Mouse (Mus musculus) lung, adult 2 months (tissue): Measurements from ENCODE around the gene Lrsam1. TPM values are rescaled to one million over a fixed set of nuclear protein-coding genes. Genes with fewer than 3 reads are reported as not detected.

Experiments
- DNase-seq: peaks from one replicate; pipeline ENCODE4 v3.0.0; 2022
- H3K4me1 ChIP-seq: fragments of 200-500 bp; 2 replicates; pipeline ENCODE4 v1.6.1; 2011; ENCODE audit warnings: low read length; ENCODE audit not compliant: control insufficient read depth, insufficient read depth
- H3K4me3 ChIP-seq: fragments of 200-500 bp; replicated peaks from 2 replicates; pipeline ENCODE3; 2011; ENCODE audit warnings: low read depth, mild to moderate bottlenecking, control low read depth, low read length; ENCODE audit errors: extremely low read depth
- CTCF ChIP-seq: fragments of 200-500 bp; IDR thresholded peaks from 2 replicates; pipeline ENCODE4 v1.5.1; 2011; ENCODE audit warnings: mild to moderate bottlenecking, low read length, control low read depth; ENCODE audit not compliant: insufficient read depth
- POLR2A ChIP-seq: fragments of 200-500 bp; IDR thresholded peaks from 2 replicates; pipeline ENCODE4 v1.6.1; 2011; ENCODE audit warnings: low read depth, mild to moderate bottlenecking, control low read depth, low read length, borderline replicate concordance; ENCODE audit errors: extremely low read depth
- WGBS: fragments of 180-500 bp; shearing (Covaris S2); methylation state at CpG from one replicate; pipeline ENCODE4 v1.1.7; 2018; 5-methylcytosine and 5-hydroxymethylcytosine counted together
- polyA plus RNA-seq: library from polyadenylated mRNA; depleted of rRNA; stranded (reverse); fragments of >200 nt; gene quantifications from 2 replicates; pipeline ENCODE4 v1.2.3, GENCODE M21; 2012; rRNA removed

Gene Lrsam1
- polyA plus RNA-seq, 1 experiment: 18.4 TPM

- under 1% methylated on average over 68 of the region's 68 CpGs for WGBS
- H3K4me1 ChIP-seq: peaks cover 28% of the 10 kb centered on the region
- DNase-seq: peak; percentile 92
- H3K4me3 ChIP-seq: peak within 1 kb of the TSS; percentile 90
- TF ChIP-seq POLR2A (peak; percentile 75; the same call in 1 of the 2 replicates), CTCF (no peak)
These were observed 85.5 kb downstream of the Lrsam1 start, which contains the start of gene Fam129b for GRCm38 (mm10) chr2:32875675-32876489. Fam129b (plus strand) TSS chr2:32876114.

Other genes with a start within 250 kb of the Lrsam1 start
- 103 and 137 TPM in 2 replicates for gene Cdk9, start 248.5 kb downstream of the Lrsam1 start, polyA plus RNA-seq
- gene Sh2d3c, start 240.6 kb downstream of the Lrsam1 start, polyA plus RNA-seq: 167 and 260 TPM in 2 replicates
- 0.18 and 0.41 TPM in 2 replicates for gene 6330409D20Rik, start 220.6 kb downstream of the Lrsam1 start, polyA plus RNA-seq
- gene Tor2a, start 204.4 kb downstream of the Lrsam1 start, polyA plus RNA-seq: 65.3 and 67.8 TPM in 2 replicates
- gene Ttc16, start 186.0 kb downstream of the Lrsam1 start, polyA plus RNA-seq: 9.7 and 12.0 TPM in 2 replicates
- gene Ptrh1, start 185.8 kb downstream of the Lrsam1 start, polyA plus RNA-seq: 5.6 and 10.7 TPM in 2 replicates
- gene Cfap157, start 177.2 kb downstream of the Lrsam1 start, polyA plus RNA-seq: 2.1 and 2.4 TPM in 2 replicates
- 26.3 and 37.9 TPM in 2 replicates for gene Stxbp1, start 114.4 kb downstream of the Lrsam1 start, polyA plus RNA-seq
- gene Fam129b, start 85.5 kb downstream of the Lrsam1 start, polyA plus RNA-seq: 205 and 224 TPM in 2 replicates
- 190 and 241 TPM in 2 replicates for gene Rpl12, start 55 bp downstream of the Lrsam1 start, polyA plus RNA-seq
- 48.4 and 65.1 TPM in 2 replicates for gene Slc2a8, start 20.5 kb upstream of the Lrsam1 start, polyA plus RNA-seq
- gene Garnl3, start 170.0 kb upstream of the Lrsam1 start, polyA plus RNA-seq: 12.0 and 17.2 TPM in 2 replicates